Mouse (Mus musculus) embryonic facial prominence, embryonic 15.5 days (tissue): ENCODE measurements around the gene B4galnt1. TPM values are rescaled to one million over a fixed set of nuclear protein-coding genes. Genes with fewer than 3 reads are reported as not detected.

Source experiments
- ATAC-seq: fragments of 200-750 bp; cut with Nextera tagmentation; 2 replicates; pipeline ENCODE4 v1.8.0; 2017; ENCODE audit warnings: low read depth, moderate TSS enrichment; ENCODE audit not compliant: insufficient number of reproducible peaks, low FRiP score, low TSS enrichment
- H3K27ac ChIP-seq: fragments of 300-500 bp; sonication (generic); replicated peaks from 2 replicates; pipeline ENCODE4 v1.5.1; 2015; ENCODE audit warnings: mild to moderate bottlenecking, inconsistent platforms
- H3K27me3 ChIP-seq: fragments of 300-500 bp; sonication (generic); 2 replicates; pipeline ENCODE4 v1.6.1; 2015; ENCODE audit warnings: inconsistent platforms
- H3K36me3 ChIP-seq: fragments of 300-500 bp; sonication (generic); 2 replicates; pipeline ENCODE4 v1.6.1; 2015; ENCODE audit warnings: mild to moderate bottlenecking, inconsistent platforms
- H3K4me1 ChIP-seq: fragments of 300-500 bp; sonication (generic); 2 replicates; pipeline ENCODE4 v1.6.1; 2015; ENCODE audit warnings: inconsistent platforms
- H3K4me2 ChIP-seq: fragments of 300-500 bp; sonication (generic); replicated peaks from 2 replicates; pipeline ENCODE4 v1.6.1; 2015; ENCODE audit warnings: mild to moderate bottlenecking, inconsistent platforms
- H3K4me3 ChIP-seq: fragments of 300-500 bp; sonication (generic); replicated peaks from 2 replicates; pipeline ENCODE4 v1.5.1; 2015; ENCODE audit warnings: mild to moderate bottlenecking, inconsistent platforms
- H3K9ac ChIP-seq: fragments of 300-500 bp; sonication (generic); 2 replicates; pipeline ENCODE4 v1.6.1; 2015; ENCODE audit warnings: inconsistent platforms
- H3K9me3 ChIP-seq: fragments of 300-500 bp; sonication (generic); replicated peaks from 2 replicates; pipeline ENCODE4 v1.6.1; 2016; ENCODE audit warnings: inconsistent platforms
- whole genome bisulfite sequencing: fragments of 180-500 bp; shearing (Covaris S2); methylation state at CpG from one replicate; pipeline ENCODE4 v1.1.7; 2015; 5-methylcytosine and 5-hydroxymethylcytosine counted together
- polyA plus RNA-seq: library from polyadenylated mRNA; unstranded; fragments of >200 nt; fragmentation: Nextera tagmentation; extraction: Ambion mirVana; gene quantifications from 2 replicates; pipeline ENCODE4 v1.2.1, GENCODE M21; 2015

The B4galnt1 gene
- polyA plus RNA-seq, 1 experiment from 2014 or later: 12.7 TPM

DNA sequence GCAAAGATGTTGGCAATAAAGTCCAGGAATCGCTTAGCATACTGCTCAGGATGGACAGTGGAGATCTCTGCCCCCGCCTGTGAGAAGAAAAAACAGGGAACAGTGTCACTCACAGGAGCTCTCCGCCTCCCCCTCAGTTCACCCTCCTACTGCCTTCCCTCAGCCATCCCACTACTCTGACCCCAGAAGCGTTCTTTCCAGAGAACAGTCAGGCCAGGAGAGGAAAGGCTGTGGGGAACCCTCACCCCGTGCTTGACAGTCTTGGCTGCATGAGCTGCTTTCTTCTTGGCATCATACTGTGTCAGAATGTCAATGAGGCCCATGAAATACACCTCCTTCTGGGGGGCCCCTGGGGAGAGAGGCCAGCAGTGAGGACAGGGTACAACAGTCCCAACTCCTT is 34.0 kb downstream of the B4galnt1 start:
- ATAC-seq: no peak
- Histone ChIP-seq H3K27ac (no peak overlapping the region), H3K4me1 (peaks cover 24% of the 10 kb centered on the region), H3K9me3 (no peaks in the 10 kb centered on the region), H3K4me3 (no peak overlapping the region), H3K36me3 (peaks cover 54% of the 10 kb centered on the region), H3K9ac (no peak overlapping the region), H3K4me2 (no peak overlapping the region), H3K27me3 (no peaks in the 10 kb centered on the region)
- WGBS: 65% methylated on average over 5 of the region's 5 CpGs

DNA sequence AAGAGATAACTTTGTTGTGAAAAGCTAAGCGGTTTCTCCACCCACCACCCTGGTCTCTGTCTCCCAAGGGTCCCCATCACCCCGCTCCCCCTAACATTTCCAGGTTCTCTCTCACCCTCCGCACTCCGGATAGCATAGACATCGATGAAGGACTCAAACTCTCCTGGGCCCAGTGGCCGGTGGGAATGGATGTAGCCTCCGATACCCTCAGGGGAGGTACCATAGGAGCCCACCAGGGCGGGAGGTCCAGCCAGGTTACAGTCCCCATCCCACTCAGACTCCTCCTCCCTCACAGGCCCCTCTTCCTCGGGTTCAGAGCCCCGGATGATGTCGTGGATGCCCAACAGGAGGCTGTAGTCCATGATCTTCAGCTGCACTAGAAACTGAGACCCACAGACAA is 34.4 kb downstream of the B4galnt1 start:
- WGBS: 82% methylated on average over 11 of the region's 11 CpGs

DNA sequence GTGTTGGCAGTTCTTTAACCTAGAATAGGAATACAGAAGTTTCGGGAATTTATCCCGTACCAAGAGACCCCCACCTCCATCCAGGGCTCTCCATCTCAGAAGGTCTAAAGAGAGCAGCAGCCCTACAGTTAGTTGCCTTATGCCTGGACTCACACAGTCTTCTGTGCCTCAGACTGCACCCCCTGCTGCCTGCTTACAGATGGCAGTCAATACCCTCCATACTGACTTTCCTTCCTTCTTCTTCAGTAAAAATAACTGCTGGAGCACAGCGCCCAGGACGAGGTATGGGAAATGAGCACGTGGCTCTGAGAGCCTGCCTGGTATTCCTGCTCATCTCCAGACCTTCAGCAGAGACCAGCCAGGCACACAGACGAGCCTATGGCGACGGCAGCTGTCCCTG is 35.3 kb downstream of the B4galnt1 start:
- Histone ChIP-seq H3K9ac (no peak overlapping the region), H3K9me3 (no peaks in the 10 kb centered on the region), H3K36me3 (peaks cover 62% of the 10 kb centered on the region), H3K27ac (no peak overlapping the region), H3K4me1 (peaks cover 15% of the 10 kb centered on the region), H3K4me3 (no peak overlapping the region), H3K4me2 (no peak overlapping the region), H3K27me3 (no peaks in the 10 kb centered on the region)
- ATAC-seq: no peak
- 78% methylated on average over 8 of the region's 8 CpGs for WGBS

More for the DNA sequence above, 34.4 kb downstream of the B4galnt1 start:
- Histone ChIP-seq H3K27me3 (no peaks in the 10 kb centered on the region), H3K9me3 (no peaks in the 10 kb centered on the region), H3K36me3 (peaks cover 55% of the 10 kb centered on the region), H3K4me3 (no peak overlapping the region), H3K4me2 (no peak overlapping the region), H3K27ac (no peak overlapping the region), H3K4me1 (peaks cover 20% of the 10 kb centered on the region), H3K9ac (no peak overlapping the region)
- no peak for ATAC-seq

DNA sequence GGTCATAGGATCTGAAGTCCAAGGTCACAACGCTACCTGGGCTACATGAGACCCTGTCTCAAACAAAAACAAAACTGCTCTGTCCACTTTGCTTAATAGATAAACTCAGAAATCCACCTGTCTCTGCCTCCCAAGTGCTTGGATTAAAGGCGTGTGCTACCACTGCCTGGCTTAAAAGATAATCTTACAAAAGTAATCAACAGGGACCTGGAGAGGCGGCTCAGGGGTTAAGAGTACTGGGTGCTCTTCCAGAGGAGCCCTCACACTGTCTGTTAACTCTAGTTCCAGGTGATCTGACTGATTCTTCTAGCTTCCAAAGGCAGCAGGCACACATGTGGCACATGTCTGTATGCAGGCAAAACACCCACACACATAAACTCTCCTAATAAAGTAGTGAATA is 38.1 kb downstream of the B4galnt1 start:
- Histone ChIP-seq H3K4me1 (no peaks in the 10 kb centered on the region), H3K36me3 (peaks cover 75% of the 10 kb centered on the region), H3K27ac (no peak overlapping the region), H3K27me3 (no peaks in the 10 kb centered on the region), H3K9ac (no peak overlapping the region), H3K4me3 (no peak overlapping the region), H3K9me3 (no peaks in the 10 kb centered on the region), H3K4me2 (no peak overlapping the region)
- ATAC-seq: no peak
- WGBS: 89% methylated on average over 3 of the region's 3 CpGs

DNA sequence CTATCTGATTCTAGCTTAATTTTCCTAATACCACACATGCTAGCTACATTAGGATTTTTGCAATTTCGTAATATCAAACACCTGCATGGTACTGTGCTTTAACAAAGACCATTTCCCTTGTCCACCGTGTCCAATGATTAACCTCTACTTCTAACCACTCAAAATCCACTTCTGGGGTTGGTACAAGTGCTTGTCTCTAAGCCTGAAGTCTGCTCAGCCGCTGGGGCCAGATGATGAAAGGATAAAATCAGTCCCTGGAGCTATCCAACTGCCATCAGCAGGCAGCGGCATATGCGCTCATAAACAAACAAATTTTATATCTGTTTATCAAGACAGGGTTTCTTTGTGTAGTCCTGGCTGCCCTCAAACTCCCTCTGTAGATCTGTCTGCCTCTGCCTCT is 39.6 kb downstream of the B4galnt1 start:
- Histone ChIP-seq H3K27ac (no peak overlapping the region), H3K27me3 (no peaks in the 10 kb centered on the region), H3K4me3 (no peak overlapping the region), H3K9ac (no peak overlapping the region), H3K4me1 (peaks cover 2% of the 10 kb centered on the region; the same call in 1 of the 2 replicates), H3K36me3 (peaks cover 61% of the 10 kb centered on the region), H3K9me3 (no peaks in the 10 kb centered on the region), H3K4me2 (no peak overlapping the region)
- WGBS: 89% methylated on average over 5 of the region's 5 CpGs
- ATAC-seq: no peak

DNA sequence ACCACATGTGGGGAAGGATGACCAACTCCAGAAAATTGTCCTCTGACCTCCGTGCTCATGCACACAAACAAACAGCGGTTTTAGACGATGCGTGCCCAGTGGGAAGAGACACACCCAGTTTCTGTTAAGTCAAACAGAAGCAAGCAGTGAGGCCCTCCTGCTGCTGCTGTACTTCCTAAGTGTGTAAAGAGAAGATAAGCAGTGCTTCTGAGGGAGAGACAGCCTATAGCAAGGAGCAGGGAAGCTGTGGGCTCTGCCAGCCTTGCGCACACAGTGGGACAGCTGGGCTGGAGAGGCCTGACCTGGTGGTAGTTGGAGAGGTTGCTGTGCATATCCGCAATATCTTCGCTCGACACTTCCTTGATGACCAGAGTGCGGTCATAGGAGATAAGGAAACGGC is 40.3 kb downstream of the B4galnt1 start:
- H3K36me3 ChIP-seq: peaks cover 55% of the 10 kb centered on the region

DNA sequence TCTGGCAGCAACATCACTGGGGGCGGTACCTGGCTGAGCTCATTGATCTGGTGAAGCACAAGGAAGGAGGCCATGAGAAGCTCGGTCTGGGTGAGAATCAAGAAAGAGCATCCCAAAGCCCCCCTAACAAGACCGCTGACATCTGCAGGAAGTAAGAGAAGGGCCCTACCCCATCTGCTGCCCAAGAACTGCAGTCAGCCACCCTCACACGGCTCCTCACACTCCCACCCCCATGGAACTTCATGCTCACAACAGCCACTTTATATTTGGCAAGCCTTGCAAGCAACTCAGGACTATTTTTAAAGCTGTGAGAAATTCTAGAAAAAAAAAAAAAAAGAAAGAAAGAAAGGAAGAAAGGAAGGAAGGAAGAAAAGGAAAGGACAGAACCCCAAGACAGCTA is 43.9 kb downstream of the B4galnt1 start:
- Histone ChIP-seq H3K27ac (no peak overlapping the region), H3K4me2 (no peak overlapping the region), H3K9me3 (no peaks in the 10 kb centered on the region), H3K36me3 (peaks cover 31% of the 10 kb centered on the region), H3K9ac (no peak overlapping the region), H3K4me1 (peaks cover 18% of the 10 kb centered on the region), H3K4me3 (no peak overlapping the region), H3K27me3 (no peaks in the 10 kb centered on the region)
- no peak for ATAC-seq
- WGBS: 83% methylated on average over 4 of the region's 4 CpGs

More for the DNA sequence above, 40.3 kb downstream of the B4galnt1 start:
- Histone ChIP-seq H3K4me3 (no peak overlapping the region), H3K9me3 (no peaks in the 10 kb centered on the region), H3K27ac (no peak overlapping the region), H3K9ac (no peak overlapping the region), H3K27me3 (no peaks in the 10 kb centered on the region), H3K4me2 (no peak overlapping the region), H3K4me1 (peaks cover 10% of the 10 kb centered on the region)
- WGBS: 90% methylated on average over 10 of the region's 10 CpGs
- no peak for ATAC-seq

DNA sequence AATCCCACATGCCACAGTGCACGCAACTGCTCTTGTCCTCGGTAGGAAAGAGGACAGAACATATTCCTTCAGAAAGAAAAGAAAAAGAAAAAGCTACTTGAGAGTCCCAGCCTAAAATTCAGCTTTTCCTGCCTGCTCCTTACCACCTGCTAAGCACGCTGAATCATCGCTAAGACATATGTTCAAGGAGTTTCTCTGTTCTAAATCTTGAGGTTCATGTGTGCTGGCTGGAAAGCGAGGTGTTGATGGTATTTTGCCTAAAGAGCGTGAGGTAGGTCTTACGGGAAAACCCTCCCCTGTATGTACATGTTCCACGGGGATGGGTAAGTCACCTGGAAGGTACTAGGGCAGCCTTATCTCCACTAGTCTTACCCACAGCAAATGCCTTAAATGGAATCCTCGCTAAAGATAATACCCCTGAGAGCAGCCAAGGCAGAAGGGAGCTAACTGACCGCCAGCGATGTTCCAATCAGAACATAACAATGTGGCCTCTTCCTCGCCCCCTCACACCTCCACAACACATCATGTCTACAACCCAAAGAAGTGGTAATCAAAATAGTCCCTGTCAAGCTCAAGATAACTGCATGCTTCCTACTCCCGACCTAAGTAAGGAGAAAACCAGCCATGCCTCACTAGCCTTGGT is 45.0 kb downstream of the B4galnt1 start:
- Histone ChIP-seq H3K27ac (no peak overlapping the region), H3K36me3 (peaks cover 23% of the 10 kb centered on the region), H3K4me2 (peak overlapping the region; percentile 86), H3K4me1 (peaks cover 18% of the 10 kb centered on the region), H3K9me3 (no peaks in the 10 kb centered on the region), H3K27me3 (no peaks in the 10 kb centered on the region), H3K9ac (peak overlapping the region; percentile 1; the same call in 1 of the 2 replicates), H3K4me3 (peak overlapping the region; percentile 82)
- no peak for ATAC-seq
- 83% methylated on average over 13 of the region's 13 CpGs for WGBS

DNA sequence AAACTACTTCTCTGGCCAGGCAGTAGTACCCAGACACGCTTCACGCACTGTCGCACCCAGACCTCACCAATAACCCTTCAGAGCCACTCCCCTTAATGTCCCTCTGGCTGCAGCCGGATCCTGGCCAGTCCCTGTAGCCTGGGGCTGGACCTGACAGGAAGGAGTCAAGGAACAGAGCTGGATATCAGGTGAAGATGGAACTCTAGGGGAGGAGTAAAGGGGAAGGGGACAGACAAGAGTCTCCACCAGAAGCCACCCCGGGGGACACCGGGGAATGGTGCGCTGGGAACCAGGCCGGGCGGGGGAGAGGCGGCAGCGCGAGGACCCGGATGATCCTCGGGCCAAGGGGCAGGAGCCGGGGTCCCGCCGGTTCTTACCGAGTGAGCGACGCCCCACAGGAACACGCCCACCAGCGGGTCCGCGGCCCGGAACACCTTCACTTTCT is 46.0 kb downstream of the B4galnt1 start:
- peaks cover 14% of the 10 kb centered on the region for H3K36me3 ChIP-seq
- peak overlapping the region; percentile 62 for H3K9ac ChIP-seq
- no peaks in the 10 kb centered on the region for H3K9me3 ChIP-seq
- H3K4me2 ChIP-seq: peak overlapping the region; percentile 86
- ATAC-seq: peak; percentile 53
- H3K4me3 ChIP-seq: peak overlapping the region; percentile 82
- 0 out of 2 replicates have a peak overlapping the region, but pooled peaks have one; percentile 69 for H3K27ac ChIP-seq
- WGBS: under 1% methylated on average over 25 of the region's 25 CpGs
- H3K27me3 ChIP-seq: no peaks in the 10 kb centered on the region
- H3K4me1 ChIP-seq: peaks cover 18% of the 10 kb centered on the region

DNA sequence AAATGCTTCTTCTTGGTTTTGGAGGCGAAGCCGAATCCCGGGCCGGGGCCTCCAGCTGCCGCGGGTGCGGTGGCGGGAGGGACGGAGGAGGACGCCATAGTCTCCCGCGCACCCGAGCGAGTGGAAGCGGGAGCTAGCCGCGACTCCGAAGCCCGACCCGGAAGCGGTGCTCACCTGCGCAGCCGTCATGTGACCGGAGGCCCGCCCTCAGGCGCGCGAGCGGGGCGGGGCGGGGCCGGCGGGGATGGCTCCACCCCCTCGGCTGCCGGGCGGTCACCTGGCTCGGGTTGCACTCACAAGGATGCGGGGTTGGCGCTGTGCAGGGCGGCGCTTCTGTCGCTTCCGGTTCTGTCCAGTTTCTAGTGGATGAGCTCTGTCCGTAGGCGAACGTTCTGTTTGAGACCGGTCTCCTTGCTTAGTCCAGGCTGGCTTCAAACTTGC is 46.4 kb downstream of the B4galnt1 start, which contains the start of gene Pip4k2c:
Pip4k2c (minus strand) TSS at position 172 of the 441 bp plus-strand sequence.
- Histone ChIP-seq H3K36me3 (peaks cover 10% of the 10 kb centered on the region), H3K4me2 (peak within 1 kb of the TSS; percentile 86), H3K27me3 (no peaks in the 10 kb centered on the region), H3K4me3 (peak within 1 kb of the TSS; percentile 82), H3K4me1 (peaks cover 18% of the 10 kb centered on the region), H3K27ac (peak within 1 kb of the TSS; percentile 69), H3K9ac (peak within 1 kb of the TSS; percentile 62), H3K9me3 (no peaks in the 10 kb centered on the region)
- peak; percentile 94 for ATAC-seq
- WGBS: under 1% methylated on average over 47 of the region's 47 CpGs

DNA sequence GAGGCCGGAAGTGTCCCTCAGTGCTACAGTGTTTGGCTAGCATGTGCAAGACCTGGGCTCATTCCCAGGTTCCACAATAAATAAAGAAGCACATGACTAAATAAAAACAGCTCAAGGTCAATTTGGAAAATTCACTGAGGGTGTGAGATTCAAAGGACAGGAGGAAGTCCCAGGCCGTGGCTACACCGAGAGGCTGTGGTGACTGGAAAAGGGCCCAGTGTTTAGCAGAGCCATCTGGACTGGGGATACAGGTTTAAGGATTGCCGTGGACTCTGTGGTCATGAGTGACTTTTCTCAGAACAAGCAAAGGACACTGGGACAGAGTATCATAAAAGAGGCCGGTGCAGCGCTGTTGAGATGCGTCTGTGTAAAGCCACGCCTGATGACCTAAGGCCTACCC is 48.2 kb downstream of the B4galnt1 start:
- Histone ChIP-seq H3K9me3 (no peaks in the 10 kb centered on the region), H3K27ac (no peak overlapping the region), H3K27me3 (no peaks in the 10 kb centered on the region), H3K4me1 (peaks cover 18% of the 10 kb centered on the region), H3K4me3 (no peak overlapping the region), H3K36me3 (no peaks in the 10 kb centered on the region), H3K4me2 (no peak overlapping the region), H3K9ac (no peak overlapping the region)
- ATAC-seq: no peak
- WGBS: 89% methylated on average over 8 of the region's 8 CpGs
